Mouse (Mus musculus) liver, postnatal 0 days (tissue): ENCODE data around the gene 1700016H13Rik. TPM values are rescaled to one million over a fixed set of nuclear protein-coding genes. Genes with fewer than 3 reads are reported as not detected.

Experiments used
- ATAC-seq: fragments of 200-750 bp; cut with Nextera tagmentation; 2 replicates; pipeline ENCODE4 v1.8.0; 2017; ENCODE audit warnings: mild to moderate bottlenecking, moderate library complexity
- DNase-seq: peaks from one replicate; pipeline ENCODE4 v3.0.0-alpha.2; 2016
- H3K27ac ChIP-seq: fragments of 300-500 bp; sonication (generic); 2 replicates; pipeline ENCODE4 v1.5.1; 2014; ENCODE audit warnings: antibody characterized with exemption, moderate library complexity, mild to moderate bottlenecking, low read depth
- H3K27me3 ChIP-seq: fragments of 300-500 bp; sonication (generic); 2 replicates; pipeline ENCODE4 v1.6.1; 2014; ENCODE audit warnings: low read length, control low read depth, mixed read lengths; ENCODE audit not compliant: insufficient read depth
- H3K36me3 ChIP-seq: fragments of 300-500 bp; sonication (generic); replicated peaks from 2 replicates; pipeline ENCODE4 v1.6.1; 2014; ENCODE audit warnings: mild to moderate bottlenecking, control low read depth, low read length, moderate library complexity, mixed read lengths; ENCODE audit not compliant: insufficient read depth
- H3K4me1 ChIP-seq: fragments of 300-500 bp; sonication (generic); 2 replicates; pipeline ENCODE4 v1.6.1; 2014; ENCODE audit warnings: antibody characterized with exemption, mild to moderate bottlenecking, control low read depth; ENCODE audit not compliant: insufficient read depth
- H3K4me2 ChIP-seq: fragments of 300-500 bp; sonication (generic); 2 replicates; pipeline ENCODE4 v1.6.1; 2014; ENCODE audit warnings: low read depth, mild to moderate bottlenecking, low read length, moderate library complexity, mixed read lengths
- H3K4me3 ChIP-seq: fragments of 300-500 bp; sonication (generic); 2 replicates; pipeline ENCODE4 v1.5.1; 2014; ENCODE audit warnings: low read depth, low read length
- H3K9ac ChIP-seq: fragments of 300-500 bp; sonication (generic); replicated peaks from 2 replicates; pipeline ENCODE4 v1.6.1; 2014; ENCODE audit warnings: mild to moderate bottlenecking, moderate library complexity
- H3K9me3 ChIP-seq: fragments of 300-500 bp; sonication (generic); 2 replicates; pipeline ENCODE4 v1.6.1; 2016; ENCODE audit warnings: mild to moderate bottlenecking, control low read depth, low read length, mixed read lengths
- CTCF ChIP-seq: sonication (generic); IDR thresholded peaks from 2 replicates; pipeline ENCODE4 v1.5.1; 2016; ENCODE audit warnings: antibody characterized with exemption, low read depth
- EP300 ChIP-seq: IDR thresholded peaks from 2 replicates; pipeline ENCODE4 v1.6.1; 2016; ENCODE audit warnings: antibody characterized with exemption, low read depth, mild to moderate bottlenecking
- WGBS: fragments of 180-500 bp; shearing (Covaris S2); extraction: QIAGEN DNeasy Blood & Tissue Kit; methylation state at CpG from one replicate; pipeline ENCODE4 v1.1.7; 2014; ENCODE audit not compliant: insufficient replicate concordance; 5-methylcytosine and 5-hydroxymethylcytosine counted together
- polyA plus RNA-seq: library from polyadenylated mRNA; unstranded; fragments of >200 nt; fragmentation: Nextera tagmentation; extraction: Ambion mirVana; gene quantifications from 2 replicates; pipeline ENCODE4 v1.2.1, GENCODE M21; 2015

1700016H13Rik gene
- polyA plus RNA-seq, 1 experiment from 2014 or later: not detected

GRCm38 (mm10) chr5:103614356-103614755 lies 41.5 kb downstream of the 1700016H13Rik start:
- no peak for TF ChIP-seq CTCF
- no peak for TF ChIP-seq EP300

GRCm38 (mm10) chr5:103612316-103612715 lies 43.5 kb downstream of the 1700016H13Rik start:
- Histone ChIP-seq H3K4me1 (no peaks in the 10 kb centered on the region), H3K9me3 (no peaks in the 10 kb centered on the region), H3K4me2 (no peak overlapping the region), H3K4me3 (no peak overlapping the region), H3K27me3 (no peaks in the 10 kb centered on the region), H3K9ac (no peak overlapping the region), H3K36me3 (no peaks in the 10 kb centered on the region), H3K27ac (no peak overlapping the region)
- 78% methylated on average over 7 of the region's 7 CpGs for WGBS
- ATAC-seq (no peak), DNase-seq (no peak)
- TF ChIP-seq EP300 (no peak), CTCF (0 out of 2 replicates have a peak, but pooled peaks have one; percentile 19)

More at GRCm38 (mm10) chr5:103614356-103614755, 41.5 kb downstream of the 1700016H13Rik start:
- no peak overlapping the region for H3K9ac ChIP-seq
- 67% methylated on average over 7 of the region's 7 CpGs for WGBS
- no peak for ATAC-seq
- no peak overlapping the region for H3K4me2 ChIP-seq
- H3K27me3 ChIP-seq: no peaks in the 10 kb centered on the region
- H3K27ac ChIP-seq: no peak overlapping the region
- H3K4me1 ChIP-seq: no peaks in the 10 kb centered on the region
- H3K4me3 ChIP-seq: no peak overlapping the region
- H3K9me3 ChIP-seq: no peaks in the 10 kb centered on the region
- no peaks in the 10 kb centered on the region for H3K36me3 ChIP-seq
- no peak for DNase-seq

GRCm38 (mm10) chr5:103610856-103611472 lies 44.8 kb downstream of the 1700016H13Rik start:
- TF ChIP-seq CTCF: no peak
- TF ChIP-seq EP300: no peak
- no peaks in the 10 kb centered on the region for H3K27me3 ChIP-seq
- H3K9me3 ChIP-seq: no peaks in the 10 kb centered on the region
- WGBS: 80% methylated on average over 10 of the region's 10 CpGs
- no peak overlapping the region for H3K9ac ChIP-seq
- no peak overlapping the region for H3K4me3 ChIP-seq
- H3K36me3 ChIP-seq: no peaks in the 10 kb centered on the region
- no peak for ATAC-seq
- no peak overlapping the region for H3K4me2 ChIP-seq
- H3K4me1 ChIP-seq: no peaks in the 10 kb centered on the region
- no peak overlapping the region for H3K27ac ChIP-seq
- DNase-seq: no peak

- Histone ChIP-seq H3K9ac (no peak overlapping the region), H3K36me3 (no peaks in the 10 kb centered on the region), H3K27ac (no peak overlapping the region), H3K27me3 (no peaks in the 10 kb centered on the region), H3K9me3 (no peaks in the 10 kb centered on the region), H3K4me2 (no peak overlapping the region), H3K4me1 (no peaks in the 10 kb centered on the region), H3K4me3 (no peak overlapping the region)
- TF ChIP-seq CTCF (no peak), EP300 (no peak)
- DNase-seq: no peak
- 75% methylated on average over 5 of the region's 5 CpGs for WGBS
- no peak for ATAC-seq
These were observed 45.7 kb downstream of the 1700016H13Rik start for GRCm38 (mm10) chr5:103610148-103610547.

GRCm38 (mm10) chr5:103605707-103606106 lies 50.1 kb downstream of the 1700016H13Rik start:
- Histone ChIP-seq H3K9me3 (no peaks in the 10 kb centered on the region), H3K36me3 (no peaks in the 10 kb centered on the region), H3K9ac (no peak overlapping the region), H3K27ac (no peak overlapping the region), H3K27me3 (no peaks in the 10 kb centered on the region), H3K4me3 (no peak overlapping the region), H3K4me2 (no peak overlapping the region), H3K4me1 (no peaks in the 10 kb centered on the region)
- WGBS: 83% methylated on average over 7 of the region's 7 CpGs
- DNase-seq (no peak), ATAC-seq (no peak)
- TF ChIP-seq CTCF (no peak), EP300 (no peak)

- H3K27ac ChIP-seq: no peak overlapping the region
- TF ChIP-seq EP300 (no peak), CTCF (no peak)
- no peak for ATAC-seq
- WGBS: 72% methylated on average over 11 of the region's 11 CpGs
- no peak overlapping the region for H3K9ac ChIP-seq
- H3K36me3 ChIP-seq: no peaks in the 10 kb centered on the region
- H3K4me1 ChIP-seq: no peaks in the 10 kb centered on the region
- H3K4me3 ChIP-seq: no peak overlapping the region
- H3K9me3 ChIP-seq: no peaks in the 10 kb centered on the region
- H3K27me3 ChIP-seq: no peaks in the 10 kb centered on the region
- H3K4me2 ChIP-seq: no peak overlapping the region
- no peak for DNase-seq
These were observed 52.5 kb downstream of the 1700016H13Rik start for GRCm38 (mm10) chr5:103603115-103603893.
